Mouse (Mus musculus): Measurements from ENCODE around the gene Socs1. TPM values are rescaled to one million over a fixed set of nuclear protein-coding genes. Genes with fewer than 3 reads are reported as not detected.
A peak's percentile ranks its signal among the peaks of the same experiment; 100 is the strongest.

Socs1 gene
- polyA plus RNA-seq (2012), result 0.13 and 0.19 TPM in 2 replicates

- H3K4me1 ChIP-seq (ENCODE audit: control insufficient read depth), result peaks cover 26% of the 10 kb centered on the region
- H3K27me3 ChIP-seq (ENCODE audit: control insufficient read depth), result peaks cover 51% of the 10 kb centered on the region
- H3K4me3 ChIP-seq (replicated peaks), result peak within 1 kb of the TSS; percentile 90
- H3K9me3 ChIP-seq (ENCODE audit: control insufficient read depth, low read length), result peaks cover 7% of the 10 kb centered on the region; the same call in 1 of the 2 replicates
- H3K36me3 ChIP-seq (ENCODE audit: control insufficient read depth), result no peaks in the 10 kb centered on the region
- no peak for TF ChIP-seq GATA1 (IDR thresholded peaks at IDR 0.05; ENCODE audit: low read length)
Observed at GRCm38 (mm10) chr16:10785371-10786231, at the start of gene Socs1. TSS of gene Socs1 (minus strand) at chr16:10785536.

DNA sequence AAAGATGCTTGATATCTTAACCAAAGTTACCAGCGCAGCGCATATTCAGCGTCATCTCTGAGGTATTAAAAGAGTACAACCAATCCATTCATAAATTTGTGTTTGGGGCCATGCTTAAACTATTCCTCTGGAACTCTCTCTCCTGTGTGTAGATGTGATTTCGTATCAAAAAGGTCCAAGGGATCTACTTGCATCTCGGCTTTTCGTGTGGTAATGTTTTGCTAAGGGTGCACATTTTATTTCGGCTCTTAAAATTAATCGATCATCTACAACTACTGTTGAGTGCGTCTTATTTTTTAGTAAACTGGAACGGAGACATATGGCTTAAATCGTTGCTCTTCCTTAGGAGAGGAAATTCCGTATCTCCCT, 49.2 kb upstream of the Socs1 start:
- H3K9me3 ChIP-seq (ENCODE audit: control insufficient read depth, low read length), result no peaks in the 10 kb centered on the region
- TF ChIP-seq TAL1 (IDR thresholded peaks at IDR 0.05; ENCODE audit: low read length) (no peak), GATA1 (IDR thresholded peaks at IDR 0.05; ENCODE audit: low read length) (no peak)
- peaks cover 38% of the 10 kb centered on the region for H3K4me1 ChIP-seq (ENCODE audit: control insufficient read depth)
- H3K27me3 ChIP-seq (ENCODE audit: control insufficient read depth), result peaks cover 14% of the 10 kb centered on the region
- H3K36me3 ChIP-seq (ENCODE audit: control insufficient read depth), result peaks cover 15% of the 10 kb centered on the region
- H3K4me3 ChIP-seq (replicated peaks), result peak overlapping the region; percentile 91

DNA sequence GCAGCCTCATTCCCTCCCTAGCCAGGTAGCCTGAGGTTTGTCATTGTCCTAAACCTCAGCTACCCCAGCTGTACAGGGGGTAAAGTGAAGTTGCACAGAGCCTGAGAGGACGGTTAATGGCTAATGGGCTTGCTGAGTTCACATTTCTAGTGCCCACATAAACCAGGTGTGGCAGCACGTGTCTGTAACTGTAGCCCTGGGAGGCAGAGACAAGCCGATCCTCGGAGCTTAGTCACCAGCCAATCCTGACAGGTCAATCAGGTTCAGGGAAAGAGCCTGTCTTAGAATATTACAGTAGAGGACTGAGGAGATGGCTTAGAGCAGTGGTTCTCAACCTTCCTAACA, 43.1 kb upstream of the Socs1 start:
- Histone ChIP-seq H3K4me1 (ENCODE audit: control insufficient read depth) (no peaks in the 10 kb centered on the region), H3K9me3 (ENCODE audit: control insufficient read depth, low read length) (no peaks in the 10 kb centered on the region), H3K4me3 (replicated peaks) (no peak overlapping the region), H3K36me3 (ENCODE audit: control insufficient read depth) (no peaks in the 10 kb centered on the region), H3K27me3 (ENCODE audit: control insufficient read depth) (peaks cover 7% of the 10 kb centered on the region; the same call in 1 of the 2 replicates)
- TF ChIP-seq GATA1 (IDR thresholded peaks at IDR 0.05; ENCODE audit: low read length), result no peak
- TF ChIP-seq TAL1 (IDR thresholded peaks at IDR 0.05; ENCODE audit: low read length), result no peak

DNA sequence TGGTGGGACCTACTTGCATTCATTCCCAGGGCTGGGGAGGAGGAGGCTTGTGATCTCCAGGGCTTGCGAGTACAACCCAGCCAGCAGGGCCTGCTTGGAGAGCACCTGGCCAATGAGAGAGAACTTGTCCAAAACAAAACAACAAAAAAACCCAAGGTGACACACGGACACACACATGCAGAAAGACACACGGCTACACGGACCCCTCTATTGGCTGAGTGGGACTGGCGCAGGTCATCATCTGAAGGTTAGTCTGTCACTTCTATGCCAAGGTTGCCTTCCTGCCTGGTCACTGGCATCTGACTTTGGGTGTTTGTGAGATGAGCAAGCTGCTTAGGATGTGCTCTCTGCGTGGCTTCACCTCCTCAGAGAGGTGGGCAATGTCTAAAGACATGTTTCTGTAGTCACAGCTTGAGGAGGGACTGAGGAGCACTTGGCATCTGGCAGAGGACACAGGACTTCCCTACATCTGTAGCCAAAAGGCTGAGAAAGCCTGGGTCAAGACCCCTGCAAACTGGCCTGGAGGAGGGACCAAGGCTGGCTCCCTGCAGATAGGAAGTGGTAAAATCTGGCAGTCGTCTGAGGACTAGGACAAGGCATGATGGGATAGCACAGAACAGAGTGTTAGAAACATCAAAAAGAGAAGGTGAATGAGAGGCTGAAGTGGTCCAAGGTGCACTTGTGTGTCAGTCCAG, 42.6 kb upstream of the Socs1 start:
- no peaks in the 10 kb centered on the region for H3K9me3 ChIP-seq (ENCODE audit: control insufficient read depth, low read length)
- no peaks in the 10 kb centered on the region for H3K4me1 ChIP-seq (ENCODE audit: control insufficient read depth)
- peaks cover 3% of the 10 kb centered on the region; the same call in 1 of the 2 replicates for H3K27me3 ChIP-seq (ENCODE audit: control insufficient read depth)
- TF ChIP-seq GATA1 (IDR thresholded peaks at IDR 0.05; ENCODE audit: low read length) (no peak), TAL1 (IDR thresholded peaks at IDR 0.05; ENCODE audit: low read length) (no peak)
- no peaks in the 10 kb centered on the region for H3K36me3 ChIP-seq (ENCODE audit: control insufficient read depth)
- H3K4me3 ChIP-seq (replicated peaks), result no peak overlapping the region

DNA sequence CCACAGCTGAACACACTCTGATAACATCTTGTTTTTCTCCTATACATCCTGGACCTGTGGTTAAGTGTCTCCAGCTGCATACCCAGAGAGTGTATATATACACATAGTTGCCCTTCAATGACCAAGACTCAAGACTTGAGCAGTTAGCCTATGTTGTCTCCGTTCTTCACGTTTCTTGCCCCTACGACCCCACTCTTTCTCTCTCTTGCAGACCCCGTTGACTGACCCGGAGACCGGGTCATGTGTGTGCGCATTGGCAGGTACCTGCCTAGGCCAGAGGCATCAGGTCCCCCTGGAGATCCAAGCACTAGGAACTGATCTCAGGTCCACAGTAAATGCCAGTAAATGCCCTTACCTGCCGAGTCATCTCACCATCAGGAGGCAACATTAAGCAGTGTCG, 41.9 kb upstream of the Socs1 start:
- H3K27me3 ChIP-seq (ENCODE audit: control insufficient read depth), result no peaks in the 10 kb centered on the region
- H3K4me3 ChIP-seq (replicated peaks), result no peak overlapping the region
- TF ChIP-seq TAL1 (IDR thresholded peaks at IDR 0.05; ENCODE audit: low read length) (no peak), GATA1 (IDR thresholded peaks at IDR 0.05; ENCODE audit: low read length) (no peak)
- H3K4me1 ChIP-seq (ENCODE audit: control insufficient read depth), result no peaks in the 10 kb centered on the region
- H3K9me3 ChIP-seq (ENCODE audit: control insufficient read depth, low read length), result no peaks in the 10 kb centered on the region
- H3K36me3 ChIP-seq (ENCODE audit: control insufficient read depth), result no peaks in the 10 kb centered on the region

GRCm38 (mm10) chr16:10825840-10826239, 40.5 kb upstream of the Socs1 start:
- TF ChIP-seq TAL1 (IDR thresholded peaks at IDR 0.05; ENCODE audit: low read length), result no peak
- TF ChIP-seq GATA1 (IDR thresholded peaks at IDR 0.05; ENCODE audit: low read length), result no peak
- no peaks in the 10 kb centered on the region for H3K36me3 ChIP-seq (ENCODE audit: control insufficient read depth)
- no peaks in the 10 kb centered on the region for H3K27me3 ChIP-seq (ENCODE audit: control insufficient read depth)
- no peak overlapping the region for H3K4me3 ChIP-seq (replicated peaks)
- no peaks in the 10 kb centered on the region for H3K9me3 ChIP-seq (ENCODE audit: control insufficient read depth, low read length)
- H3K4me1 ChIP-seq (ENCODE audit: control insufficient read depth), result no peaks in the 10 kb centered on the region

DNA sequence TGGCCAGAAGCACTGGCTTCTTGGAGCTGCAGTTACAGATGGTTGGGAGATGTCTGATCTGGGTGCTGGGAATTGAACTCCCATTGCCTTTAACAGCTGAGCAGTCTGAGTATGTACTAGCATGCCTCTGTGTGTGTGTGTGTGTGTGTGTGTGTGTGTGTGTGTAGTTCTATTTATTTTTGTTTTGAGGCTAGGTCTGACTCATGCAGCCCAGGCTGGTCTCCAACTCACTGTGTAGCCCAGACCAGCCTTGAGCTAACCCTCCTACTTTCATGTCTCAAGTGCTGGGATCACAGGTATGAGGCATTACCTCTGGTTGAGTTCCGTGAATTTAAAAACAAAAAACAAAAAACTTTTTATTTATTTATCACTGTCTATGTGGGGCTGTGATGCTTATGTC, 39.2 kb upstream of the Socs1 start:
- H3K36me3 ChIP-seq (ENCODE audit: control insufficient read depth), result no peaks in the 10 kb centered on the region
- TF ChIP-seq GATA1 (IDR thresholded peaks at IDR 0.05; ENCODE audit: low read length) (no peak), TAL1 (IDR thresholded peaks at IDR 0.05; ENCODE audit: low read length) (no peak)
- no peaks in the 10 kb centered on the region for H3K4me1 ChIP-seq (ENCODE audit: control insufficient read depth)
- no peak overlapping the region for H3K4me3 ChIP-seq (replicated peaks)
- H3K27me3 ChIP-seq (ENCODE audit: control insufficient read depth), result no peaks in the 10 kb centered on the region
- H3K9me3 ChIP-seq (ENCODE audit: control insufficient read depth, low read length), result no peaks in the 10 kb centered on the region

DNA sequence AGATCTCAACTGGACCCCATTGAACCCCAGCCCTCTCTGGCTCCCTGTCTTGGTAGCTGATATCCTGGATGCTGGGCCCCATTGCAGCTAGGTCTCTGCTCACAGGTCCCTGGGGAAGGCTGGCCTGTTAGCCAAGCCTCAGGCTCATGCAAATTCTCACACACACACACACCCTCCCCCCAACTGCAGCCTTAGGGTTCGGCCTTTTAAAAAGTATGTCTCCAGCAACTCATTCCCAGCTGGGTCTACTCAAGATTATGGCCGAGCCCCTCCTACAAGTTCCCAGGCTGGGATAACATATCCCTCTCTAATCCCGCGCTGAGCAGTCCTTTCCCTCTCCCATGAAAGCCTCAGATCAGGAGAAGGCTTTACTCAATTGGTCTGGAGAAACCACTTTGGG, 36.1 kb upstream of the Socs1 start:
- Histone ChIP-seq H3K36me3 (ENCODE audit: control insufficient read depth) (no peaks in the 10 kb centered on the region), H3K9me3 (ENCODE audit: control insufficient read depth, low read length) (no peaks in the 10 kb centered on the region), H3K27me3 (ENCODE audit: control insufficient read depth) (no peaks in the 10 kb centered on the region), H3K4me1 (ENCODE audit: control insufficient read depth) (no peaks in the 10 kb centered on the region), H3K4me3 (replicated peaks) (no peak overlapping the region)
- TF ChIP-seq GATA1 (IDR thresholded peaks at IDR 0.05; ENCODE audit: low read length) (no peak), TAL1 (IDR thresholded peaks at IDR 0.05; ENCODE audit: low read length) (no peak)

GRCm38 (mm10) chr16:10819966-10820365, 34.6 kb upstream of the Socs1 start:
- Histone ChIP-seq H3K27me3 (ENCODE audit: control insufficient read depth) (no peaks in the 10 kb centered on the region), H3K9me3 (ENCODE audit: control insufficient read depth, low read length) (no peaks in the 10 kb centered on the region), H3K4me3 (replicated peaks) (no peak overlapping the region), H3K36me3 (ENCODE audit: control insufficient read depth) (no peaks in the 10 kb centered on the region), H3K4me1 (ENCODE audit: control insufficient read depth) (peaks cover 2% of the 10 kb centered on the region)
- TF ChIP-seq TAL1 (IDR thresholded peaks at IDR 0.05; ENCODE audit: low read length) (no peak), GATA1 (IDR thresholded peaks at IDR 0.05; ENCODE audit: low read length) (no peak)
